Mouse (Mus musculus): ENCODE results near the gene Msh4. TPM values are rescaled to one million over a fixed set of nuclear protein-coding genes. Genes with fewer than 3 reads are reported as not detected.
"Not testable (repeated sequence)": the region's sequence is repeated elsewhere in the genome, so short reads cannot be mapped to it uniquely, and the experiment has no call there.

Gene Msh4
- polyA plus RNA-seq, 1 experiment from 2014 or later: 0.17 TPM

DNA sequence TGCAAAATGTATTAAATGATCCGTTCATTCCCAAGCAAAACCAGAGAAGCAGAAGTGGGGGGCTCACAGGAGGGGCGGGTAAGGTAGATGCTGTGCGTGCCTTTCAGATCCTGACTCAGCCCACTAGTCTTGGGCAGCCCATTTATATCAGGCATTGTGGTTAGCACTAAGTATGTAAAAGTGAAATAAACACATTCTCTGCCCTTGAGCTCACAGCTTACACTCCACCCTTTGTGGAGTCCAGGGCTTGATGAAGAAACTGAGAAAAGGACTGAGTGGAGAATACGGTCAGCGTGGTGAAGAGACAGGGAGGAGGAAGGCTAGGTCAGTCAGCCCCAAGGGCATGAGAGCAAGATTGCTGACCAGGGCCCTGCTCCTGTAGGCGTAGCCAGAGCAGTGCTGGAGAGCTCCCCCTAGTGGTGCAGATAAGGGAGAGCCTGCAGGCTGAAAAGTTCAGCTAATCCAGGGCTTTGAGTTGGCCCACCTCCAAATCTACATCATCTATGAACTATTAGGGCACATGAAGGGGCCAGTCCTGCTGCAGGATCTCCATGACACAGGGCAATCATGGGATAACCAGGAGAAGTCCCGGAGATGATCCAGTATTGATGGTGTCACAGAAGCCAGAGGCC lies 70.4 kb downstream of the Msh4 start:
- Histone ChIP-seq H3K4me2 (no peak overlapping the region), H3K27me3 (ENCODE audit: insufficient read depth, low read length) (no peaks in the 10 kb centered on the region), H3K9me3 (ENCODE audit: low read depth, low read length) (no peaks in the 10 kb centered on the region), H3K4me1 (ENCODE audit: insufficient read depth) (no peaks in the 10 kb centered on the region), H3K9ac (no peak overlapping the region), H3K36me3 (ENCODE audit: insufficient read depth) (no peaks in the 10 kb centered on the region), H3K27ac (ENCODE audit: low read depth) (no peak overlapping the region), H3K4me3 (ENCODE audit: low read depth, low read length) (no peak overlapping the region)
- TF ChIP-seq CTCF (IDR thresholded peaks at IDR 0.05; ENCODE audit: low read depth): peak; percentile 84
- WGBS: 63% methylated on average over 7 of the region's 7 CpGs
- ATAC-seq (ENCODE audit: insufficient read depth) (peak; percentile 75), DNase-seq (peak; percentile 86)

- H3K27me3 ChIP-seq (ENCODE audit: insufficient read depth, low read length): no peaks in the 10 kb centered on the region
- ATAC-seq (ENCODE audit: insufficient read depth) (no peak), DNase-seq (no peak)
- no peak overlapping the region for H3K4me2 ChIP-seq
- H3K27ac ChIP-seq (ENCODE audit: low read depth): no peak overlapping the region
- no peak overlapping the region for H3K9ac ChIP-seq
- 83% methylated on average over 4 of the region's 4 CpGs for WGBS
- H3K4me1 ChIP-seq (ENCODE audit: insufficient read depth): no peaks in the 10 kb centered on the region
- no peaks in the 10 kb centered on the region for H3K36me3 ChIP-seq (ENCODE audit: insufficient read depth)
- H3K9me3 ChIP-seq (ENCODE audit: low read depth, low read length): no peaks in the 10 kb centered on the region
- no peak overlapping the region for H3K4me3 ChIP-seq (ENCODE audit: low read depth, low read length)
- no peak for TF ChIP-seq CTCF (IDR thresholded peaks at IDR 0.05; ENCODE audit: low read depth)
Observed at GRCm38 (mm10) chr3:153834071-153834470, 71.9 kb downstream of the Msh4 start.

DNA sequence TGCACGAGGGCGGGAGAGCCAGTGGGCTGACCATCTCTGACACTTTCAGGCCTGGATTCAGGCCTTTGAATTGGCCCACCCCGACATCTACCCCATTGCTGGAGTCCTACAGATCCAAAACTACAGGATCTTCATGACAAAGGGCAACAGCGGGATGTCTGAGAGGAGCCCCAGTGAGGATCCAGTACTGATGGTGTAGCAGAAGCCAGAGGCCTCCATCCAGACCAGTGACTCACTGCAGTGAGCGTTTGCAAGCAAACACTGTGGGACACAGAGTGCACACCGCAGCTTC lies 73.3 kb downstream of the Msh4 start:
- no peak for DNase-seq
- 69% methylated on average over 6 of the region's 6 CpGs for WGBS
- Histone ChIP-seq H3K9ac (no peak overlapping the region), H3K9me3 (ENCODE audit: low read depth, low read length) (no peaks in the 10 kb centered on the region), H3K27ac (ENCODE audit: low read depth) (no peak overlapping the region), H3K36me3 (ENCODE audit: insufficient read depth) (no peaks in the 10 kb centered on the region), H3K4me2 (no peak overlapping the region), H3K27me3 (ENCODE audit: insufficient read depth, low read length) (no peaks in the 10 kb centered on the region), H3K4me1 (ENCODE audit: insufficient read depth) (no peaks in the 10 kb centered on the region), H3K4me3 (ENCODE audit: low read depth, low read length) (no peak overlapping the region)
- no peak for ATAC-seq (ENCODE audit: insufficient read depth)
- no peak for TF ChIP-seq CTCF (IDR thresholded peaks at IDR 0.05; ENCODE audit: low read depth)

GRCm38 (mm10) chr3:153831873-153832653 lies 73.9 kb downstream of the Msh4 start:
- ATAC-seq (ENCODE audit: insufficient read depth): peak; percentile 39; the same call in 1 of the 2 replicates
- no peaks in the 10 kb centered on the region for H3K36me3 ChIP-seq (ENCODE audit: insufficient read depth)

GRCm38 (mm10) chr3:153831014-153831872 lies 74.7 kb downstream of the Msh4 start:
- no peak overlapping the region for H3K4me3 ChIP-seq (ENCODE audit: low read depth, low read length)
- DNase-seq (peak; percentile 30), ATAC-seq (ENCODE audit: insufficient read depth) (peak; percentile 40)
- no peaks in the 10 kb centered on the region for H3K36me3 ChIP-seq (ENCODE audit: insufficient read depth)
- whole genome bisulfite sequencing: 72% methylated on average over 11 of the region's 11 CpGs
- no peaks in the 10 kb centered on the region for H3K4me1 ChIP-seq (ENCODE audit: insufficient read depth)
- TF ChIP-seq CTCF (IDR thresholded peaks at IDR 0.05; ENCODE audit: low read depth): peak; percentile 66
- no peak overlapping the region for H3K4me2 ChIP-seq
- no peaks in the 10 kb centered on the region for H3K27me3 ChIP-seq (ENCODE audit: insufficient read depth, low read length)
- H3K9ac ChIP-seq: no peak overlapping the region
- H3K27ac ChIP-seq (ENCODE audit: low read depth): no peak overlapping the region
- H3K9me3 ChIP-seq (ENCODE audit: low read depth, low read length): no peaks in the 10 kb centered on the region

More at GRCm38 (mm10) chr3:153831873-153832653, 73.9 kb downstream of the Msh4 start:
- no peak for TF ChIP-seq CTCF (IDR thresholded peaks at IDR 0.05; ENCODE audit: low read depth)
- Histone ChIP-seq H3K27ac (ENCODE audit: low read depth) (no peak overlapping the region), H3K9me3 (ENCODE audit: low read depth, low read length) (no peaks in the 10 kb centered on the region), H3K27me3 (ENCODE audit: insufficient read depth, low read length) (no peaks in the 10 kb centered on the region), H3K4me1 (ENCODE audit: insufficient read depth) (no peaks in the 10 kb centered on the region), H3K4me3 (ENCODE audit: low read depth, low read length) (no peak overlapping the region), H3K4me2 (no peak overlapping the region), H3K9ac (no peak overlapping the region)
- WGBS: 73% methylated on average over 4 of the region's 4 CpGs
- DNase-seq: no peak

DNA sequence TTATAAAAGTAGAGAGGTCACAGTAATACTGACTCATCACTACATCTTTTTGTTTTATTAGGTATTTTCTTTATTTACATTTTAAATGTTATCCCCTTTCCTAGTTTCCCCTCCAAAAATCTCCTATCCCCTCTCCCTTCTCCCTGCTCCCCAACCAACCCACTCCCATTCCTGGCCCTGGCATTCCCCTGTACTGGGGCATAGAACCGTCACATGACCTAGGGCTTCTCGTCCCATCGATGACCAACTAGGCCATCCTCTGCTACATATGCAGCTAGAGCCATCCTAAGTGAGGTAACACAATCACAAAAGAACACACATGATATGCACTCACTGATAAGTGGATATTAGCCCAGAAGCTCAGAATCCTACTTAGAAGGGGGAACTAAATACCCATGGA lies 76.2 kb downstream of the Msh4 start:
- not testable (repeated sequence) for H3K36me3 ChIP-seq (ENCODE audit: insufficient read depth); H3K4me2 ChIP-seq; H3K4me1 ChIP-seq (ENCODE audit: insufficient read depth); H3K9me3 ChIP-seq (ENCODE audit: low read depth, low read length); H3K27ac ChIP-seq (ENCODE audit: low read depth); ATAC-seq (ENCODE audit: insufficient read depth); H3K4me3 ChIP-seq (ENCODE audit: low read depth, low read length); H3K9ac ChIP-seq; DNase-seq; H3K27me3 ChIP-seq (ENCODE audit: insufficient read depth, low read length)
- WGBS: 95% methylated on average over 3 of the region's 3 CpGs

- DNase-seq (no peak), ATAC-seq (ENCODE audit: insufficient read depth) (no peak)
- 37% methylated on average over 6 of the region's 6 CpGs for WGBS
- Histone ChIP-seq H3K36me3 (ENCODE audit: insufficient read depth) (no peaks in the 10 kb centered on the region), H3K4me3 (ENCODE audit: low read depth, low read length) (no peak overlapping the region), H3K4me1 (ENCODE audit: insufficient read depth) (no peaks in the 10 kb centered on the region), H3K27ac (ENCODE audit: low read depth) (no peak overlapping the region), H3K9ac (no peak overlapping the region), H3K4me2 (no peak overlapping the region), H3K27me3 (ENCODE audit: insufficient read depth, low read length) (no peaks in the 10 kb centered on the region), H3K9me3 (ENCODE audit: low read depth, low read length) (no peaks in the 10 kb centered on the region)
- no peak for TF ChIP-seq CTCF (IDR thresholded peaks at IDR 0.05; ENCODE audit: low read depth)
Observed at GRCm38 (mm10) chr3:153826616-153827015, 79.3 kb downstream of the Msh4 start.
